Mouse (Mus musculus) adrenal gland, postnatal 36 days (tissue): ENCODE results near the gene Pcgf1. TPM values are rescaled to one million over a fixed set of nuclear protein-coding genes. Genes with fewer than 3 reads are reported as not detected.

Experiments
- DNase-seq, 2 experiments: peaks; one replicate each; pipeline ENCODE4 v3.0.0; 2021; ENCODE audit warnings: mixed read lengths in 1 of 2
- total RNA-seq, 2 experiments: library from RNA; stranded (reverse); gene quantifications; 2 replicates each; pipeline ENCODE4 v1.2.3; 2021

Gene Pcgf1
- total RNA-seq, 2 experiments from 2014 or later, result 30.9 to 38.9 TPM

DNA sequence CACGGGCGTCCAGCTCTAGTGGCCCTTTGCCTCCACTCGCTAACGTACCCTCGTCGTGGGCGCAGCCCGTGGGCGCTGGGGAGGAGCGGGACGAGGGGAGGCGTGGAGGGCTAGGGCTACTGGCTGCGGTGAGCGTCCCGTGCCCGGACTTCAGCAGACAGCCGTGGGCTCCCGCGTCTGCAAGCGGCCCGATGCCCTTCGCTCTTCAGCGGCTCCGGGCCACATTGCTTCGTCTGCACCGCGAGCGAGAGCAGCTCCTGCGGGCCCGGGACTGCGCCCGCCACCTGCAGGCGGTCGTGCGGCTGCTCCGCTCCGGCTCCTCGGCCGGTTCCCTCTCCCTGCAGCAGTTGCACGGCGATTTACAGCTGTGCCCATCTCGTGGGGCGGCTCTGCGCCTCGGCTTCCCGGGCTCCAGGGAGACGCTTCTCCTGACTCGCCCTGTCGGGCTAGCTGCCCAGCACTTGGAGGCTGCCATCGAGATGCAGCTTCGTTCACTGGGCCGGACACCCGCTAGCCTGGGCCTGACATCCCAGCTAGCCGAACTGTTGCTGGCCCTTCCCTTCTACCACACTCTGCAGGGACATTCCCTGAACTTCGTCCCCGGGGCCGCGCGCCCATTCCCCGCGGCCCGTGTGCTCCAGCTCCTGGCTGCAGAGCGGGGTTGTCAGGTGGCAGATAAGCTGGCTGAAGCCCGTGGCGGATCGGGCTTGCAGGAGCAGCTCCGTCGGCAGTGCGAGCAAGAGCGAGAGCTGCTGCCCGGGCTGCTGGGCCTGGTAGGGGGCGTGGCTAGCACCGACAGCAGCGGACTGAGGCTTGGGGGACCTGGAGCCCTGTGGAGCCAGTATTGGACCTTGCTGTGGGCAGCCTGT lies 24.3 kb downstream of the Pcgf1 start:
- DNase-seq, result peak; percentile 80 to 88

DNA sequence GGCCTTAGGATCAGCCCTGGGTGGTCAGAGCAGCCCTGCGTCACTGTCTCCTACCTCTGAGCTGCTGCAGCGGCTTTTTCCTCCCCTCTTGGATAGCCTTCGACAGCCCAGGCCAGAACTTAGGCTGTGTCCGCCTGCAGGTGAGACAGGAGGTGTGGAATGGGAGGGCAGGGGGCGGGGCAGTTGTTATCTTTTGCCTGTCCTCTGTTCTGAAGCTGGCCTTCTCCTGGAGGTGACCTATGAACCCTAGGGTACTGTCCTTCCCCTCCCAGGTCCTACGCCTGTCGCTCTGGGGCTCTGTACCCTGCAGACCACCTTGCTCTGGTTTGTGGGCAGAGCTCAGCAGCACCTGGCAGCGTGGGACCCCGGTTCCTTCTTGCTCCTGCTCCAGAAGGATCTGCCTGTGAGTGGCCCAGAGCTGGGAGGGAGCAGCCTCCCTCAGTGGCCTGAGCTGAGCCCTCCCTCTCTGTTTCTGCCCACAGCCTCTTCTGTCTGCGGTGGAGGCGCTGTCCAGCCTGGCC lies 25.5 kb downstream of the Pcgf1 start:
- no peak for DNase-seq

DNA sequence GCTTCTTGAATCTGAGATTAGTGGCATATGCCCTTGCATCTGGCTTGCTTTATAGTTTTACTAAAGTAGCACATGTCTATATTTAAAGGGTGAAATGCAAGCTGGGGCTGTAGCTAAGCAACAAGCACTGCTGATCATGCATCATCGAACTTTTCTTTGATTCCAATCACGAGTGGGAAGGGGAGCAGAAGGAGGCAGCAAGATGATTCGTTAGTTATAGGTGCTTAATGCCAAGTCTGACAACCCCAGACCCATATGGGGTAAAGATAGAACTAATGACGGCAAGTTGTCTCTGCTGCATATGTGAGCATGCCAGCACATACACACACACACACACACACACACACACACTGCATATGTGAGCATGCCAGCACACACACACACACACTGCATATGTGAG lies 26.5 kb downstream of the Pcgf1 start:
- no peak for DNase-seq

DNA sequence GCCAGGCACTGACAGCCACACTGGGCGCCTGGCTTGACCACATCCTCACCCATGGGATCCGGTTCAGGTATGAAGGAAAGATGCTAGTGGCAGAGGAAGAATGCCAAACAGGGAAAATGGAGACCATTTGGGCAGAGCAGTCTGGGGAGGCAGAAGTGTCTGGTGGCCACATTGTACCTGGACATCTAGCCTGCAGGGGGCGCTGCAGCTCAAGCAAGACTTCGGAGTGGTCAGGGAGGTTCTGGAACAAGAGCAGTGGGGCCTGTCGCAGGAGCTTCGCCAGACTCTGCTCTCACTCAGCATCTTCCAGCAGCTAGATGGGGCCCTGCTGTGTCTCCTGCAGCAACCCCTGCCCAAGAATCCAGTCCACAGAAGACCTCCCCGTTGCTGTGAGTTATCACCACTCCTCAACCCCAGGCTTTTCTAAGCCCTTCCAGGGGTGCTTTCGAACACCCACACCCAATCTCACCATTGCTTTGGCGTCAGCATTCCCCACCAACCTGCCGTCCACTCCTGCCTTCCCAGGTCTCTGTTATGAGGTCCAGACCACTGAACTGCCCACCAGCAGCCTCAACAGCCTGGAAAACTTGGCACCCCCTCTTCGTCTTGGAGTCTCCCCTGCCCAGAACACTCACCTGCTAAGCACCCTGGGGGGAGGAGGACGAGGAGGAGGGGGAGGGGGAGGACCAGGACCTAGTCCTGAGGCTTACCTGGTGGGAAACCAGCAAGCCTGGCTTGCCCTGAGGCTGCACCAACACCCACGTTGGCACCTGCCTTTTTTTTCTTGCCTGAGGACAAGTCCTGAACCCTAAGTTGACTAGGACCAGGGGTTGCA lies 30.1 kb downstream of the Pcgf1 start:
- DNase-seq, result peak; percentile 87 to 89

DNA sequence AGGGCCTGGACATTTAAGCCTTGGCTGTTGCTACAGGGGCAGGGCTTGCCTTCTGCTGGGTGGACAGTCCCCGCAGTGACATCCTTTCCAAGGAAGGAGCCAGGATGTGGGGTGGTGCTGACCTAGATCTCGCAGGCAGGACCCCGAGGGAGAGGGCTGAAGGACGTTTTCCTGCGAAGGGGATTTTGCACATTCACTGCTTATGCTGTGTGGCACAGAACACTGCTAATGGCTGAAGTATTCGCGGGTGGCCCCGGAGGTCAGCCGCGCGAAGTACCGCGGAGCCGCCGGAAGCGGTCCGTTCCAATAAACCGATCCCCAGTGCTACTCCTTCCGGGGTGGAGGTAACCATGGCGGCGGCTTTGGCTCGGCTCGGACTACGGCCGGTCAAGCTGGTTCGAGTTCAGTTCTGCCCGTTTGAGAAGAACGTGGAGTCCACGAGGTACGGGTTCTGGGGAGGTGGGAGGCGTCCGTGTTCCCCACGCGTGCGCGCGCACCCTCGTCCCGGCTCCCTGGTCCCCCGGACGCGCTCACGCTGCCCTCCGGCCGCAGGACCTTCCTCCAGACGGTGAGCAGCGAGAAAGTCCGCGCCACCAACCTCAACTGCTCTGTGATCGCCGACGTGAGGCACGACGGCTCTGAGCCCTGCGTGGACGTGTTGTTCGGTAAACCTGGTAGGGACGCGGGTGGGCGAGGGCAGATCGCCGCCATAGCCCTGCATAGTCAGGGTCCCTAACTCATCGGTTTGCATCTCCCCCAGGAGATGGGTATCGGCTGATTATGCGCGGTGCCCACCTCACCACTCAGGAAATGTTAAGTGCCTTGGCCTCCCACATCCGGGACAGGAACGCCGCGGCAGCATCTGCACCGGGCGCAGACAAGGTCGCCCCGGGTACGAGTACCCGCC lies 31.3 kb downstream of the Pcgf1 start, which contains the start of gene Mrpl53:
Mrpl53 (plus strand) TSS at position 279 of the 907 bp plus-strand sequence.
- peak; percentile 88 to 90 for DNase-seq

DNA sequence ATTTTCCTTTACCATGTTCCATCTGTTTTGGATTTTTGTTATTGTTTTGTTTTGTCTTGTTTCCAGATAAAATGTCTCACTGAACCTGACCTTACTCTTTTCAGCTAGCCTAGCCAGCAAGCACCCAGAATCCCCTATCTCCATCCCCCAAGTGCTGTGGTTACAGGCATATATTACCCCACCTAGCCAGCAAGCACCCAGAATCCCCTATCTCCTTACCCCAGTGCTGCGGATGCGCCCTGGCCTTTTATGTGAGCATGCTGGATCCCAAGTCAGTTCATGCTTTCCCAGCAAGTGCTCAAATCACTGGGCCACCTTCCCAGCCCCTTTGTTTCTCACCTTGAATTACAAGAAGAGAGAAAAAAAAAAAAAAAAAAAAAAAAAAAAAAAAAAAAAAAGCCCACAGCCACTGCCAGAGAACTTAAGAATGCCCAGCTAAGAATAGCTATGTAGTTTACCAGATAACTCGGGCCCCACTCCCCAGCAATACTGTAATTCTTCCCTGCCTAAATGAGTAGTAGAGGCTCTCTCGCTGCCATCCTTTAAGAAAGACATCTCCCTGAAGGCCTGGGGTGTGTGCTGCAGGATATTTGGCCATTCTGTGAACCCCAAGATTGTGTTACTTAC lies 34.0 kb downstream of the Pcgf1 start:
- no peak for DNase-seq

DNA sequence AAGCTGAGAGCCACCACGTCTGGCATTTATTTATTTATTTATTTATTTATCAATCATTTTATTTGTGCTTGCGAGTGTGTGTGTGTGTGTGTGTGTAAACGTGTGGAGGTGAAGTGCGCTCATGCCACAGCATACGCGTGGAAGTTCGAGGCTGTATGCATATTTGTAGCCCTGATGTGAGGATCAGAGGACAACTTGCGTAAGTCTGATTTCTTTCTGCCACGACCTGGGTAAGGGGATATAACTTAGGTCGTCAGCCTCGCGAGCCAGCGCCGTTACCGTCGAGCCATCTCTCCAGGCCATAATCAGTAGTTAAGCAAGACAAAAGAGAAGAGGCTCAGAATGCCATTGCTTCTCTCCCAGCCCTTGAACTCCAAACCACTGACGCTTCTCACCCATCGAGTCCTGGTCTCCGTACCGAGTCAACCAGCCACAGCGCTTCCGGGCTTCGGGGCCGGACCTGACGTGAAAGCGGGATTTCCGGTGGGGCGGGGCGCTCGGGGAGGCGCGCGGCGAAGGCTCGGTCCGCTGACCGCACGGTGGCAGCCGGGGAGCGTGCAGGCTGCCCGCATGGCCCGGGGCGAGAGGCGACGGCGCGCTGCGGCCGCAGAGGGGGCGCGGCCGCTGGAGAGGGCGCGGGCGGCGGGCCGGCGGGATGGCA lies 37.5 kb downstream of the Pcgf1 start, which contains the start of gene Mogs:
Mogs (plus strand) TSS at position 486 of the 661 bp plus-strand sequence.
- DNase-seq, result peak; percentile 98 to 99

DNA sequence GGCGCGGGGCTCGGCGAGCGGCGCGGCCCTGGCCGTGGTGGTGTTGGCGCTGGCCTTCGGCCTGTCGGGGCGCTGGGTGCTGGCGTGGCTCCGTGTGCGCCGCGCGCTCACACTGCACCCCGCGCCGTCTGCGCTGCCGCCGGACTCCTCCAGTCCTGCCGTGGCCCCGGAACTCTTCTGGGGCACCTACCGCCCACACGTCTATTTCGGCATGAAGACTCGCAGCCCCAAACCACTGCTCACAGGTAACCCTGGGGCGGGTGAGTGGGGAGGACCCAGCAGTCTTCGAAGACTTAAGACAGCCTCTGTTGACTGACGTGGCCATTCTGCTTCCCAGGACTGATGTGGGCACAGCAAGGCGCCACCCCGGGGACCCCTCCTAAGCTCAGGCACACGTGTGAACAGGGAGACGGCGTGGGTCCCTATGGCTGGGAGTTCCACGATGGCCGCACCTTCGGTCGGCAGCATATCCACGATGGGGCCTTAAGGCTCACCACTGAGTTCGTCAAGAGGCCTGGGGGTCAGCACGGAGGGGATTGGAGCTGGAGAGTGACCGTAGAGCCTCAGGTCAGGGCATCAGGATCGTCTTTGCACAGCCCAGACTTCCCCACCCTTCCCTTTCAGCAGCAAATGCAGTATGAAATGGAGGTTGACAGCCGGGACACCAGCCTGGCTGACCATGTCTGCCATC lies 38.2 kb downstream of the Pcgf1 start:
- DNase-seq, result peak in 1 of 2 experiments; percentile 23

DNA sequence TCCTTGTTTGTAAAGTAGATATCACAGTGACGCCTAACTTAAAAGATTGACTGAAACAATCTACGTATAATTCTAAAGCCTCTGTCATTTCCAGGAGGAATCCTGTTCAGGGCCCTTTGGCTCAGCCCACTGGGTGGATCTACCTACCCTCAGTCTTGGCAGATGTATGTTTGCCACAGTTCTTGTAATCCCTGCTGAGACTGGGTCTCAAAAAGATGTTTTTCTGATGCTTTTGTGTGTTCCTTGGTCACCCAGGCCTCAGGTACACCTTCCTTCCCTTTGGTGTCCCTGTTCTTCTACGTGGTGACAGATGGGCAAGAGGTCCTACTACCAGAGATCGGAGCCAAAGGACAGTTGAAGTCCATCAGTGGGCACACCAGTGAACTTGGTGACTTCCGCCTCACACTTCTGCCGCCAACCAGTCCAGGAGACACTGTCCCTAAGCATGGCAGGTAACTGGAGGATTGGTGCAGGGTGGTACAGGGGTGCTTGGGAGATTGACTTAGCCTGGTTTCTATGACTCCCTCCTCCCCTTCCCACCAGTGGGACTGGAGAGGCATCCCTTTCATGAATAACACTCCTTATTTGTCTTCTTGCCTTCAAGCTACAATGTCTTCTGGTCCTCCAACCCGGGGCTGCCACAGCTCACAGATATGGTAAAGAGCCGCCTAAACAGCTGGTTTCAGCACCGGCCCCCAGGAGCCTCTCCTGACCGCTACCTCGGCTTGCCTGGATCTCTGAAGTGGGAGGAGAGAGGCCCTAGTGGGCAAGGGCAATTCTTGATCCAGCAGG lies 38.9 kb downstream of the Pcgf1 start:
- no peak for DNase-seq

DNA sequence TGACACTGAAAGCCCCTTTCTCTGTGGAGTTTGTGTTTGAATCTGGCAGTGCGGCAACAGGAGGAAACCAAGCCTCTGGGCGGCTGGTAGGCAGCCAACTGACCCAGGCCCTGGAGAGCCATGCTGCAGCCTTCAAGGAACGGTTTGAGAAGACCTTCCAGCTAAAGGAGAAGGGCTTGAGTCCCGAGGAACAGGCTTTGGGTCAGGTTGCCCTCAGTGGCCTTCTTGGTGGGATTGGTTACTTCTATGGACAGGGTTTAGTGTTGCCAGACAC lies 39.4 kb downstream of the Pcgf1 start:
- no peak for DNase-seq

DNA sequence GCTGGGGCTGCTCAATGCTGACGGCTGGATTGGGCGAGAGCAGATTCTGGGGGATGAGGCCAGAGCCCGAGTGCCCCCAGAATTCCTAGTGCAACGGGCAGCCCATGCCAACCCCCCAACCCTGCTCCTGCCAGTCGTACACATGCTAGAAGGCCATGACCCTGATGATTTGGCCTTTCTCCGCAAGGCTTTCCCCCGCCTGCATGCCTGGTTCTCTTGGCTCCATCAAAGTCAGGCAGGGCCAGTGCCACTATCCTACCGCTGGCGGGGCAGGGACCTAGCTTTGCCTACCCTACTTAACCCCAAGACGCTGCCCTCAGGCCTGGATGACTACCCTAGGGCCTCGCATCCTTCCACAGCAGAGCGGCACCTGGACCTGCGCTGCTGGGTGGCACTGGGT lies 39.9 kb downstream of the Pcgf1 start:
- peak in 1 of 2 experiments; percentile 63 for DNase-seq

DNA sequence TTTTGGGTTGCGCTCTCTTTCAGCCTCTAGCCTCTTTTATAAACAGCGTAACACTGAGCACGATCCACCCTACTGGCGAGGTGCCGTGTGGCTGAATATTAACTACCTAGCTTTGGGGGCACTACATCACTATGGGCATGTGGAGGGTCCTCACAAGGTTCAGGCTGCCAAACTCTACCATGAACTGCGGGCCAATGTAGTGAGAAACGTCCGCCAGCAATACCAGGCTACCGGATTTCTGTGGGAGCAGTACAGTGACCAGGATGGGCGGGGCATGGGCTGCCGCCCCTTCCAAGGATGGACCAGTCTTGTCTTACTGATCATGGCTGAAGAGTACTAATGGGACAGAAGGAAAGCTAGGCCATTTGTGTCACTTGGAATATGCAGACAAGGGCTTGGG lies 40.7 kb downstream of the Pcgf1 start:
- DNase-seq, result no peak

DNA sequence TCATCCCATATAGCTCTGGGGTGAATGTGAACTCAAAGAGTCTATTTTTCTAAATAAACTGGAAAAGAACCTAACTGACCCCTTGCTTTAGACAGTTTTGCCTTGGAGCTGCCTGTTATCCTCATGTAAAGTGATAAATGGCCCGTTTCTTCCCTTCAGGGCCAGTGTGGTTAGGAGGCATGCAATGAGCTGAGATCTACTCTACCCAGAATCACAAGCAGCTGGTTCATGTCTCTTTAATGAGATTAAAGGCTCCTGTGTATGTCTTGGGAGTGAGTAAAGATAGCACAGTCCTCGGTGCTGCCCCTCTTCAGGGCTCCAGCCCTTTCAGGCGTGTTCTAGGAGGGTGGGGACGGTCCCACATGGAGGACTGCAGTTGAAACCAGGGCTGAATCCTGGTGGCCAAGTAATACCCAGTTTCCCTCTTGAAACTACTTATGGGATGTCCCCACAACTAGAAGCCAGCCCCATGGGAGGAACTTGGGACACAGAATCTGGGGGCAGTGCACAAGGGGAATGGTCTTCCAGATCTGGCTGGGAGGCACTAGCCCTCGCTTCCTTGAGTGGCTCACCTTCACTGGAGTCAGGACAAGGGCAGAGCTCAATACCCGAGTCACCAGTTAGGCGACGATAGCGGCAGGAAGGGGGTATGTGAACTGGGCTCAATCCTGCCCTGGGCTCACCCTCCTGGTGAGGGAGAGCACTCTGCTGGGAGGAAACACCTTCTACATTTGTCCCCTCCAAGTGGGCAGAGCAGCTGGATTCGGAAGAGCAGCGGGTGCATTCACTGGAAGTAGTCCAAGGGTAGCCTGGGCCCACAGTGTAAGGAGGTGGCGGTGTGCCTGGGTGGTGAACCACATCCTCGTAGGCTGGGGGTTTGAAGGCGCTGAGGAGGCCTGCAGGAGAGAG lies 41.4 kb downstream of the Pcgf1 start:
- peak in 1 of 2 experiments; percentile 17 for DNase-seq

DNA sequence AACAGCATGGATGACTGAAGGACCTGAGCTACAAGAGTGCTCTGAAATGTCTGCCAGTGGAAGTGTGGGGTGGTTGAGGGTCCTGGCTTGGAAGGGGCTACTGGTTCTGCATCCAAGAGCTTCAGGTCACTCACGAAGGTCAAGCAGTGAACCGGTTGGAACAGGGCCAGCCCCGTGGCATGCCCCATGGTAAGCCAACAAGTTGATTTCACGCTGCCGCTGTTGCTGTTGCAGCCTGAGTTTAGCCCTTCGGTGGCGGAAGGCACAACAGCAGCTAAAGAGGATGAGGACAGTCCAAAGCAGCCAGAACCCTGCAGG lies 42.0 kb downstream of the Pcgf1 start:
- peak in 1 of 2 experiments; percentile 62 for DNase-seq

DNA sequence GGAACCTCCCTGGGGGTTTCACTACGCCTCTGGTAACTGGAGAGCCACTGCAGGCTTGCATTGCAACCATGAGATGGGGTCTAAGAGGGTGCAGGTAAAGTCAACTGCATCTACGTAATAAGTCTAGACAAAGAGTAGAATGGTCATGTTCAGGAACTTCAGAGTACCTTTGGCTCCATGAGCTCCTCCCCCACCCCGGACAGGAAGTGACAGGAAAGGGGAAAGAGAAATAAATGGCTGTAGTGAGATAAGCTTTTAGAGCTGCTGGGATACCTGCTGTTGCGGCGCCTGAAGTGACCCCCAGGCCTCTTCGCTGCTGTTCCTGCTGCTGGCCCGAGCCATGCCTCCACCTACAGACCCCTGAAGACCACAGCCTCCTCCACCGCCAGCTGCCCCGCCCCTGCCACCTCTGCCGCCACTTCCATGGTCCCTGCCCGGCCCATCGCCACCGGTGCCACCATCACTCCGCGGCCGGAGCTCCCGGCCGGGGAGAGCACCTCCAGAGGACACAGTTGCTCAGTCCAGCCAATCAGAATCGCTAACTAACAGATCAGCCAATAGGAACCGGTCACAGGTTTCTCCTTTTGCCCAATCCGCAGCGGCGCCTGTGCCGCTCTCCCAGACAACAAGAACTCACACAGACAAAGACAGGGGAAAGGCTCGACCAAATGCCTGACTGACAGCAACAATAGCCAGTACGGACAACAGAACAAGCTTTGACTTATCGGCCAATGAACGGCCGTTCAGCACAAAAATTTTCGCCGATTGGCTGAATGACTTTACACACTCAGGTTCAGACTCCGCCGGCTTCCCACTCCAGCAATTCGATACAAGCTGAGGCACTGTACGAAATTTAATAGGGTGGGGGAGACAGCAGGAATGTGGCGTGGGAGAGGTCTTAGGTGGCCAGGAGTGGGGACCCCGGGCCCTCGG lies 43.5 kb downstream of the Pcgf1 start, which contains the start of gene Wbp1:
Wbp1 (minus strand) TSS at position 630 of the 933 bp plus-strand sequence.
- DNase-seq, result peak; percentile 94

DNA sequence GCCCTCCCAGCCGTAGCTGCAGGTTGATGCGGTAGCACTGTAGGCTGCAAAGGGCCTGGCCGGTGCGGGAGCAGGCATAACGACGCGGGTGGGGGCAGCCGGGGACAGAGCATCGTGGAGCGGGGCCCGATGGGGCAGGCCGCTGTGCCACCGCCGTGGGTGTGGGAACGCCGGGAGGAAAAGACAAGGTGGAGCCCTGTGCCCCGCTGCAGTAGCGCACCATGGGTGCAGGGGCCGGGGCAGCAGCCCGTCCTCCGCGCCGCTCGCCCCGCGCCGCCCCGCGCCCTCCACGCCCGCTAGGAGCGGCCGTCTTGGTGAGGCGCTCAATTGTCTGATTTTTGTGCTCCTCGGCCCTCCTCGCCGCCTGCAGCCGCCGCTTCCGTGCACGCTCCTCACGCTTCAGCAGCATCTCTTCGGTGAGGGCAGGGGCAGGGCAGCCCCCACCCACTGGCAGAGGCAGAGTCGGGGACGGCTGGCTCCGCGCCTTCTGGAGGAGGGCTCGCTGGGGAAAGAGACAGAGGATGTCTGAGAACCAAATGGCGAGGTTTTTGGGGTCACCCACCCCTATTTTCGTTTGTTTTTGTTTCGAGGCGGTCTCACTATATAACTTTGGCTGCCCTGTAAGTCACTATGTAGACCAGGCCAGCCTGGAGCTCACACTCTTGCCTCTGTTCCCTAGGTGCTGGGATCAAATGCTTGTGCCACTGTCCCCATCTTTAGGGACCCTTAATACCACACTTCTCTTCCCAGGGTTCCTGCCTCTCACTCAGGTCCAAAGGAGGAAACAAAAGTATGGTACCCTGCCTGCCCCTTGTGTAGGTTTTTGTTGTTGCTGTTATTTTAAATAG lies 44.4 kb downstream of the Pcgf1 start:
- peak in 1 of 2 experiments; percentile 12 for DNase-seq
